Mouse (Mus musculus) liver, adult 2 months (tissue): ENCODE data around the gene Tanc1.

ENCODE experiments used
- CTCF ChIP-seq: fragments of 200-500 bp; IDR thresholded peaks from 2 replicates; pipeline ENCODE4 v1.5.1; 2011; ENCODE audit warnings: low read depth, low read length, control low read depth
- POLR2A ChIP-seq: fragments of 200-500 bp; IDR thresholded peaks from 2 replicates; pipeline ENCODE4 v1.6.1; 2011; ENCODE audit warnings: low read length, control low read depth; ENCODE audit not compliant: insufficient read depth; ENCODE audit errors: extremely low read depth

GRCm38 (mm10) chr2:59760731-59761130, 148.9 kb downstream of the Tanc1 start:
- TF ChIP-seq CTCF (no peak), POLR2A (no peak)
